Mouse (Mus musculus): ENCODE measurements around the gene Gm29423. TPM values are rescaled to one million over a fixed set of nuclear protein-coding genes. Genes with fewer than 3 reads are reported as not detected.
"Not testable (repeated sequence)": the region's sequence is repeated elsewhere in the genome, so short reads cannot be mapped to it uniquely, and the experiment has no call there.

The Gm29423 gene
- polyA plus RNA-seq (2014; fragmentation: Nextera tagmentation; extraction: Ambion mirVana) = not detected in 2 replicates

- H3K4me3 ChIP-seq (ENCODE audit: low read depth, low read length); H3K27me3 ChIP-seq (ENCODE audit: control insufficient read depth, insufficient read depth, low read length); H3K9me3 ChIP-seq (replicated peaks; ENCODE audit: control insufficient read depth, low read length); H3K4me2 ChIP-seq; ATAC-seq (replicated peaks; ENCODE audit: insufficient number of reproducible peaks, low FRiP score, low TSS enrichment); H3K36me3 ChIP-seq (ENCODE audit: control insufficient read depth, insufficient read depth, low read length); H3K9ac ChIP-seq (ENCODE audit: low read depth, low read length); H3K4me1 ChIP-seq (ENCODE audit: control insufficient read depth, insufficient read depth, low read length); H3K27ac ChIP-seq (ENCODE audit: low read depth, low read length): not testable (repeated sequence)
- WGBS (ENCODE audit: insufficient replicate concordance) = no CpG with 5 or more reads among the region's 2 CpGs
These were observed at the start of gene Gm29423, which contains the start of gene Gm29644 for GRCm38 (mm10) chrY:70303187-70303586. TSS of gene Gm29423 (minus strand) at chrY:70303287. TSS of gene Gm29644 (minus strand) at chrY:70303343.

GRCm38 (mm10) chrY:70273542-70273941 lies 29.5 kb downstream of the Gm29423 start, which contains the start of gene Gm21118:
TSS of gene Gm21118 (minus strand) at chrY:70273642.
- not testable (repeated sequence) for H3K4me1 ChIP-seq (ENCODE audit: control insufficient read depth, insufficient read depth, low read length); ATAC-seq (replicated peaks; ENCODE audit: insufficient number of reproducible peaks, low FRiP score, low TSS enrichment); H3K9me3 ChIP-seq (replicated peaks; ENCODE audit: control insufficient read depth, low read length); H3K36me3 ChIP-seq (ENCODE audit: control insufficient read depth, insufficient read depth, low read length); H3K27ac ChIP-seq (ENCODE audit: low read depth, low read length); H3K27me3 ChIP-seq (ENCODE audit: control insufficient read depth, insufficient read depth, low read length); H3K4me2 ChIP-seq; H3K4me3 ChIP-seq (ENCODE audit: low read depth, low read length); H3K9ac ChIP-seq (ENCODE audit: low read depth, low read length)
- no CpG with 5 or more reads among the region's 4 CpGs for WGBS (ENCODE audit: insufficient replicate concordance)

Other genes starting within 250 kb of the Gm29423 start
- gene Gm21118, start 29.6 kb downstream of the Gm29423 start, polyA plus RNA-seq (2014; fragmentation: Nextera tagmentation; extraction: Ambion mirVana) = not detected in 2 replicates
- gene Gm29644, start 56 bp upstream of the Gm29423 start, polyA plus RNA-seq (2014; fragmentation: Nextera tagmentation; extraction: Ambion mirVana) = not detected in 2 replicates
- gene Gm20888, start 138.6 kb upstream of the Gm29423 start, polyA plus RNA-seq (2014; fragmentation: Nextera tagmentation; extraction: Ambion mirVana) = not detected in 2 replicates